In genomic region chr9:24293252-24293959, GRCm38 (mm10) we compare ENCODE assay signal across 14 mouse cellular contexts.
"Had no signal": no experiment of that assay in that cellular context is flagged by ENCODE, and none has a peak within 500 bp of the region (broad histone marks: within the 10 kb centered on the region; RNA-seq: fewer than 3 reads in every experiment).

No protein-coding gene starts in this region.

- H3K9me3 ChIP-seq: limb, embryonic 15.5 days; liver, embryonic 12.5 days; midbrain, embryonic 10.5 days; neural tube, embryonic 15.5 days had no signal

- H3K27me3 ChIP-seq: limb, embryonic 15.5 days; liver, embryonic 12.5 days; neural tube, embryonic 15.5 days had no signal

- H3K9ac ChIP-seq: limb, embryonic 15.5 days; liver, embryonic 12.5 days; lung, embryonic 14.5 days; neural tube, embryonic 15.5 days had no signal

- H3K4me1 ChIP-seq: limb, embryonic 15.5 days; neural tube, embryonic 15.5 days had no signal

- H3K4me2 ChIP-seq: limb, embryonic 15.5 days; liver, embryonic 12.5 days; lung, embryonic 14.5 days; neural tube, embryonic 15.5 days had no signal

- H3K4me3 ChIP-seq: limb, embryonic 15.5 days; liver, embryonic 12.5 days; midbrain, embryonic 10.5 days; neural tube, embryonic 15.5 days had no signal

- H3K27ac ChIP-seq: limb, embryonic 15.5 days; liver, embryonic 12.5 days; midbrain, embryonic 10.5 days; neural tube, embryonic 15.5 days had no signal

- ATAC-seq: intestine, postnatal 0 days; liver, embryonic 12.5 days had no signal

- H3K36me3 ChIP-seq: limb, embryonic 15.5 days; liver, embryonic 12.5 days; midbrain, embryonic 10.5 days; neural tube, embryonic 15.5 days had no signal

- DNase-seq: kidney, adult 8-10 months; kidney, postnatal 25 days; lung, embryonic 14.5 days; lung, postnatal 10 days; lung, postnatal 4 days; right cerebral cortex, postnatal 4 days; spleen, adult 18-20 months; thymus, adult 18-20 months; thymus, postnatal 25 days had no signal
